Mouse (Mus musculus) midbrain, postnatal 0 days (tissue): ENCODE measurements around the gene Atp1a4. TPM values are rescaled to one million over a fixed set of nuclear protein-coding genes. Genes with fewer than 3 reads are reported as not detected.

Source experiments
- ATAC-seq: fragments of 200-750 bp; cut with Nextera tagmentation; 2 replicates; pipeline ENCODE4 v1.8.0; 2017; ENCODE audit warnings: moderate number of reproducible peaks, mild to moderate bottlenecking, moderate TSS enrichment, moderate library complexity; ENCODE audit not compliant: low FRiP score
- DNase-seq: peaks from one replicate; pipeline ENCODE4 v3.0.0-alpha.2; 2015; ENCODE audit warnings: low spot score
- H3K27ac ChIP-seq: fragments of 300-500 bp; sonication (generic); 2 replicates; pipeline ENCODE4 v1.5.1; 2014; ENCODE audit warnings: low read depth, mild to moderate bottlenecking, low read length, mixed read lengths
- H3K27me3 ChIP-seq: fragments of 300-500 bp; sonication (generic); 2 replicates; pipeline ENCODE4 v1.6.1; 2014; ENCODE audit warnings: low read length, control low read depth, mixed read lengths; ENCODE audit not compliant: insufficient read depth
- H3K36me3 ChIP-seq: fragments of 300-500 bp; sonication (generic); 2 replicates; pipeline ENCODE4 v1.6.1; 2014; ENCODE audit warnings: low read length, control low read depth, mixed read lengths; ENCODE audit not compliant: insufficient read depth
- H3K4me1 ChIP-seq: fragments of 300-500 bp; sonication (generic); 2 replicates; pipeline ENCODE4 v1.6.1; 2014; ENCODE audit warnings: mild to moderate bottlenecking, control low read depth, antibody characterized with exemption, low read length, mixed read lengths; ENCODE audit not compliant: insufficient read depth
- H3K4me2 ChIP-seq: fragments of 300-500 bp; sonication (generic); 2 replicates; pipeline ENCODE4 v1.6.1; 2014; ENCODE audit warnings: low read depth, mild to moderate bottlenecking, low read length, mixed read lengths; ENCODE audit not compliant: poor library complexity, severe bottlenecking
- H3K4me3 ChIP-seq: fragments of 300-500 bp; sonication (generic); 2 replicates; pipeline ENCODE4 v1.5.1; 2014; ENCODE audit warnings: low read depth, mild to moderate bottlenecking, low read length, moderate library complexity
- H3K9ac ChIP-seq: fragments of 300-500 bp; sonication (generic); replicated peaks from 2 replicates; pipeline ENCODE4 v1.6.1; 2014; ENCODE audit warnings: mild to moderate bottlenecking, low read length, moderate library complexity, mixed read lengths; ENCODE audit not compliant: poor library complexity, severe bottlenecking
- H3K9me3 ChIP-seq: fragments of 300-500 bp; sonication (generic); 2 replicates; pipeline ENCODE4 v1.6.1; 2016; ENCODE audit warnings: low read length, control low read depth
- CTCF ChIP-seq: IDR thresholded peaks from 2 replicates; pipeline ENCODE4 v1.5.1; 2016; ENCODE audit warnings: antibody characterized with exemption, mild to moderate bottlenecking
- WGBS: fragments of 180-500 bp; shearing (Covaris S2); extraction: QIAGEN DNeasy Blood & Tissue Kit; methylation state at CpG from one replicate; pipeline ENCODE4 v1.1.7; 2014; 5-methylcytosine and 5-hydroxymethylcytosine counted together
- polyA plus RNA-seq: library from polyadenylated mRNA; unstranded; fragments of >200 nt; fragmentation: Nextera tagmentation; extraction: Ambion mirVana; gene quantifications from 2 replicates; pipeline ENCODE4 v1.2.1, GENCODE M21; 2015
- total RNA-seq: library from RNA; depleted of rRNA; stranded (reverse); fragments of >200 nt; gene quantifications from 2 replicates; pipeline ENCODE4 v1.2.3, GENCODE M21; 2014

Gene Atp1a4
- total and polyA plus RNA-seq, 2 experiments from 2014 or later: 0.05 TPM; not detected in 1

DNA sequence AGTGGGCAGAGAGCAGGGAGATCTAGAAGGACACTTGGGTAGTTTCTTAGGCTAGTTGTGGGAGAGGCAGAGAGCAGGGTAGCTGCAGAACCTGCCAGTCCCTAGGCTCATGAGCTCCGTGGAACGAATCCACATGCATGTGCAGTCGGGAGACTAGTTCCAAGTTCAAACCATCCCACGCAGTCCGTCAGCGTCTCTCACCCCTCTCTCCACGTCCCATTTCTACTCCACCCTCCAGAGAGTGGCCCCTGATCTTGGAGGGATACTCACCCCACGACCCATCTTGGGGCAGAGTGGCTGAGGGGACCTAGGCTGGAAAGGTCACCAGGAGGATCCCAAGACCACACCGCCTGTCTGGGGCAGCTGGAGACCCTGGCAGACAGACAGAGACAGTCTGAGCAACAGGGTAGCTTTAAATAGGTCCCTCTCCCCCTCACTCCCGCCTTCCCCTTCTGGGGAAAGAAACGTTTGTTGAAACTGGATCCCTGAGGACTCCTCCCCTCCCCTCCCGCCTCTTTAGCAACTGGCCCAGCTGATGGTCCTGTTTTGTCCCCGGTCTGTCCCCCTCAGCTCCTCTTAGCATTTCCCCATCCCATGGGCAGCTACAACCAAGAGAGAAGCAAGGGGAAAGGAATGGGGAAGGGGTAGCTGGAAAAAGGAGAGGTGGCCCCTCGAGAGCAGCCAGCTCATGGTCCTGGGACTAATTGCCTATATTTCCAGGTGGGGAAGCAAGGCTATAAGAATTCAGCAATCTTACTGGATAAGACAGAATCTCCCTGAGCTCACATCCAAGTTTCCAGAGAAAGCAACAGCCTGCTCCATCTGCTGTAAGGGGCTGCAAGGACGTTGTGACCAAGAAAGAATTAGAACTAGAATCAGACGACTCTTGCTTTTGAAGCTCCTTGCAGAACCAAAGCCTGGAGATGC, 39.7 kb upstream of the Atp1a4 start, which contains the start of gene Atp1a2:
Gene Atp1a2 (minus strand): TSS at position 454 of the 927 bp plus-strand sequence.
- 16% methylated on average over 16 of the region's 16 CpGs for WGBS
- TF ChIP-seq CTCF: no peak
- DNase-seq (peak; percentile 80), ATAC-seq (peak; percentile 39)
- H3K27me3 ChIP-seq: no peaks in the 10 kb centered on the region
- no peaks in the 10 kb centered on the region for H3K36me3 ChIP-seq
- H3K9ac ChIP-seq: peak within 1 kb of the TSS; percentile 46
- no peaks in the 10 kb centered on the region for H3K9me3 ChIP-seq
- H3K4me1 ChIP-seq: 0 out of 2 replicates have a peak, but pooled peaks cover 4% of the 10 kb centered on the region
- H3K4me3 ChIP-seq: peak within 1 kb of the TSS; percentile 28
- H3K4me2 ChIP-seq: peak within 1 kb of the TSS; percentile 38
- H3K27ac ChIP-seq: peak within 1 kb of the TSS; percentile 80

GRCm38 (mm10) chr1:172296816-172297510, 38.7 kb upstream of the Atp1a4 start:
- H3K27me3 ChIP-seq: no peaks in the 10 kb centered on the region
- H3K4me1 ChIP-seq: 0 out of 2 replicates have a peak, but pooled peaks cover 4% of the 10 kb centered on the region
- peak overlapping the region; percentile 46 for H3K9ac ChIP-seq
- DNase-seq: no peak
- H3K4me3 ChIP-seq: peak overlapping the region; percentile 28
- 66% methylated on average over 6 of the region's 6 CpGs for WGBS
- ATAC-seq: no peak
- TF ChIP-seq CTCF: no peak
- H3K36me3 ChIP-seq: no peaks in the 10 kb centered on the region
- H3K9me3 ChIP-seq: no peaks in the 10 kb centered on the region
- H3K27ac ChIP-seq: peak overlapping the region; percentile 80
- peak overlapping the region; percentile 38 for H3K4me2 ChIP-seq

DNA sequence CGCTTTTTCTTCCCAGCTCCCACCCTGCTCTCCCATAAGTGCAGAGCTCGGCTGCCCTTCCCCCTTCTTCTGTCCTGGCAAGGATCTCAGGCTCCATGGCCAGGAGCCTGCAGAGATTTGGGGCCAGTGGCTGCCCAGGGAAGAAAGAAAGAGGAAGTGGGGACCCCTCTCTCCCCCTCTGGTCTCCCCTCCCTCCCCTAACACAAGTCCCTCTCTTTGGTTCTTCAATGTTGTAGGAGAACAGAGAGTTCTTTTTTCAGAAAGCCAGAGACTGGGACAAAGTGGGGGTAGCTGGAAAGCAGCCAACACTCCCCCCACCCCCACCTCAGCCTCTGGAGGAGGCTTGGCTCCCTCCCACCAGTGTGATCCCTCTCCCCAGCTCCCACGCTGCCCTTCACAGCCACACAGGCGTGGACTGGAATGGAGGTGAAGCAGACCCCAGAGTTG, 37.6 kb upstream of the Atp1a4 start:
- Histone ChIP-seq H3K4me1 (0 out of 2 replicates have a peak, but pooled peaks cover under 1% of the 10 kb centered on the region), H3K9me3 (no peaks in the 10 kb centered on the region), H3K4me3 (peak overlapping the region; percentile 28; the same call in 1 of the 2 replicates), H3K9ac (peak overlapping the region; percentile 26; the same call in 1 of the 2 replicates), H3K36me3 (no peaks in the 10 kb centered on the region), H3K27me3 (no peaks in the 10 kb centered on the region), H3K4me2 (peak overlapping the region; percentile 38), H3K27ac (peak overlapping the region; percentile 80)
- 52% methylated on average over 4 of the region's 4 CpGs for WGBS
- no peak for TF ChIP-seq CTCF
- ATAC-seq (peak; percentile 77), DNase-seq (peak; percentile 84)

- Histone ChIP-seq H3K4me1 (no peaks in the 10 kb centered on the region), H3K27ac (no peak overlapping the region), H3K27me3 (no peaks in the 10 kb centered on the region), H3K4me3 (no peak overlapping the region), H3K9me3 (no peaks in the 10 kb centered on the region), H3K4me2 (no peak overlapping the region), H3K9ac (no peak overlapping the region), H3K36me3 (no peaks in the 10 kb centered on the region)
- ATAC-seq: no peak
- TF ChIP-seq CTCF: no peak
- 79% methylated on average over 11 of the region's 11 CpGs for WGBS
- DNase-seq: no peak
These were observed 35.2 kb upstream of the Atp1a4 start for GRCm38 (mm10) chr1:172293449-172293848.

DNA sequence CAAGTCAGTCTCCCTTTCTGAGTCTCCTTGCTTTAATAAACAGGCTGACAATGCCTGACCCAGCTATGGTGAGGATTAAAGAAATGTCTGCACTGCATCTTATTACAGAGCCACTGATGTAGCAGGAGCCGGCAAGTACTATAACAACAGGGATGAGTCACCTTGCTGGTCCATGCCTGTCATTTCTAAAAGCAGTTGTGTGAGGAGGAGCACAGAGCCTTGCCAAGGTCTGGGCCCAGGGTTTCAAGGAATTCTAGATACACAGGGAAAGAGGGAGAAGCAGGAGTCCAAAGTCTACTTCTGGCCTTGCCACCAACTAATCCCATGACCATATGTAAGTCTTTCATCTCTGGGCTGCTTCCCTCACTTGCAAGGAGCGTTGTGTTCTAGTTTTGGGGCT, 34.7 kb upstream of the Atp1a4 start:
- WGBS: 70% methylated on average over 2 of the region's 2 CpGs
- H3K36me3 ChIP-seq: no peaks in the 10 kb centered on the region
- ATAC-seq (no peak), DNase-seq (no peak)
- no peaks in the 10 kb centered on the region for H3K27me3 ChIP-seq
- TF ChIP-seq CTCF: no peak
- no peak overlapping the region for H3K4me2 ChIP-seq
- no peak overlapping the region; the same call in 1 of the 2 replicates for H3K27ac ChIP-seq
- no peak overlapping the region for H3K4me3 ChIP-seq
- no peaks in the 10 kb centered on the region for H3K4me1 ChIP-seq
- no peak overlapping the region for H3K9ac ChIP-seq
- no peaks in the 10 kb centered on the region for H3K9me3 ChIP-seq
